In the genomic region with DNA sequence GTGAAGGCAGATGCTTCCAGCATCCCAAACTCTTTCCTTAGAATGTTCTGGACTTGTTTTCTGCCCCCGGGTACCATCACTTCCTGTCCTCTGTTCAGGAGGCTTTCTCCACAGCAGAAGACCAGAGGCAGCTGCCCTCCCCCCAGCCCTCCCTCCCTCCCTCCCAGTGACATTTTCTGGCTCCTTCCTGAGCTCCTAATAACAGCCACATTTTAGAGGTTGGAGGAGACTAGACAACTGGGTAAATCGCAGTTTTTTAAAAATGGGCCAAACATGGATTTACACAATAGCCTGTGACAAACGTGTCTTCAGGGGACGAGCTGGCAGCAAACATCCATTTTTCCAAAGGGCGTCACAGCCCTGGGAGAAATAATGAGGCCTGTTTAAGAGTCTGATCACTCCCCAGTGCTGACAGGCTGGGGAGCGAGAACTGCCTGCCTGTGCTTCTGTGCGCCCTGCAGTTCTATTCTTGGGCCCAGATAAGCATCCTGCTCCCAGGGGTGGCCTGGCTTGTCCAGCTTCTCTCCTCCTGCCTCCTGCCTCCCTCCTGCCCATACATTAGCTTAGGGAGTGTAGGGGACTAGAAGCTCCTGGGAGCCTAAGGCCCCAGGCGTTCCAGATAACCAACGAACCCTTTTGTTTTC, we compare ENCODE assay signal across 9 mouse cellular contexts.
DNase-seq lines count a peak whose midpoint lies in the region; ATAC-seq and TF ChIP-seq lines count a peak whose summit lies in the region.
"Had no signal": no experiment of that assay in that cellular context is flagged by ENCODE, and none has a peak within 500 bp of the region (broad histone marks: within the 10 kb centered on the region; RNA-seq: fewer than 3 reads in every experiment).

No protein-coding gene starts in this region.

- H3K27ac ChIP-seq in forebrain, postnatal 0 days (ENCODE audit: low read depth, low read length), result peak overlapping the region; percentile 68
- H3K27ac ChIP-seq in hindbrain, embryonic 10.5 days, result peak overlapping the region; percentile 79
- 0 out of 2 replicates have a peak overlapping the region, but pooled peaks have one; percentile 33 for H3K27ac ChIP-seq in neural tube, embryonic 12.5 days

- H3K4me3 ChIP-seq in forebrain, postnatal 0 days (ENCODE audit: low read depth, low read length), result no peak overlapping the region
- no peak overlapping the region for H3K4me3 ChIP-seq in hindbrain, embryonic 10.5 days
- no peak overlapping the region for H3K4me3 ChIP-seq in neural tube, embryonic 12.5 days

- no peaks in the 10 kb centered on the region for H3K4me1 ChIP-seq in forebrain, postnatal 0 days (ENCODE audit: insufficient read depth)
- peaks cover 24% of the 10 kb centered on the region for H3K4me1 ChIP-seq in hindbrain, embryonic 10.5 days (replicated peaks)
- peaks cover 12% of the 10 kb centered on the region for H3K4me1 ChIP-seq in neural tube, embryonic 12.5 days

- no peaks in the 10 kb centered on the region for H3K36me3 ChIP-seq in forebrain, postnatal 0 days (ENCODE audit: insufficient read depth)
- H3K36me3 ChIP-seq in hindbrain, embryonic 10.5 days, result no peaks in the 10 kb centered on the region
- no peaks in the 10 kb centered on the region for H3K36me3 ChIP-seq in neural tube, embryonic 12.5 days

- ATAC-seq in frontal cortex, adult (ENCODE audit: low TSS enrichment), result peak; percentile 76
- peak; percentile 91 for ATAC-seq in forebrain, postnatal 0 days
- peak; percentile 48; the same call in 1 of the 2 replicates for ATAC-seq in neural tube, embryonic 12.5 days (ENCODE audit: low FRiP score, low read depth)

- H3K4me2 ChIP-seq in forebrain, postnatal 0 days (ENCODE audit: low read depth), result no peak overlapping the region
- H3K4me2 ChIP-seq in neural tube, embryonic 12.5 days (replicated peaks), result no peak overlapping the region

- no peak for DNase-seq in frontal cortex, postnatal 10 days (ENCODE audit: low spot score in 2 of 2)
- peak; percentile 73 for DNase-seq in forebrain, postnatal 0 days
- DNase-seq in hindbrain, embryonic 10.5 days (ENCODE audit: low spot score), result peak; percentile 17
- DNase-seq in MN1 (ENCODE audit: low spot score), result no peak
- no peak for DNase-seq in lung, postnatal 10 days
- no peak for DNase-seq in thymus, postnatal 25 days
- DNase-seq: liver had no signal

- H3K9ac ChIP-seq in forebrain, postnatal 0 days, result no peak overlapping the region
- no peak overlapping the region for H3K9ac ChIP-seq in neural tube, embryonic 12.5 days

- TF ChIP-seq CTCF in forebrain, postnatal 0 days (IDR thresholded peaks at IDR 0.05; ENCODE audit: low read depth), result no peak

- WGBS in forebrain, postnatal 0 days, result 14% methylated on average over 9 of the region's 9 CpGs
- 30% methylated on average over 9 of the region's 9 CpGs for WGBS in hindbrain, embryonic 10.5 days
- 36% methylated on average over 9 of the region's 9 CpGs for WGBS in neural tube, embryonic 12.5 days

- no peaks in the 10 kb centered on the region for H3K27me3 ChIP-seq in forebrain, postnatal 0 days (ENCODE audit: insufficient read depth, low read length)
- peaks cover 10% of the 10 kb centered on the region; the same call in 1 of the 2 replicates for H3K27me3 ChIP-seq in hindbrain, embryonic 10.5 days (ENCODE audit: insufficient read depth, poor library complexity, severe bottlenecking)
- H3K27me3 ChIP-seq in neural tube, embryonic 12.5 days (replicated peaks), result peaks cover 6% of the 10 kb centered on the region

- H3K9me3 ChIP-seq in forebrain, postnatal 0 days (ENCODE audit: low read length), result no peaks in the 10 kb centered on the region
- no peaks in the 10 kb centered on the region for H3K9me3 ChIP-seq in hindbrain, embryonic 10.5 days
- no peaks in the 10 kb centered on the region for H3K9me3 ChIP-seq in neural tube, embryonic 12.5 days

Comparison
In these comparisons a context has a peak if more than half of its experiments do, and no peak if none do; other contexts are left out.
1. DNase-seq: peak in forebrain, postnatal 0 days (single experiment) and hindbrain, embryonic 10.5 days (single experiment); none in frontal cortex, postnatal 10 days (0 of 2), MN1 (single experiment), lung, postnatal 10 days (single experiment) and thymus, postnatal 25 days (single experiment).
2. Peak in every context shown above with its lines, with median percentiles within 50 percentile points of each other: ATAC-seq and H3K27ac ChIP-seq.